Mouse (Mus musculus): ENCODE measurements at regions not wholly inside any gene's neighbourhood (a gene's known extent, or its start where the extent isn't known, plus 50 kb on each side); places are given as distances from the start of the nearest gene placed in this dataset.
"Not testable (repeated sequence)": the region's sequence is repeated elsewhere in the genome, so short reads cannot be mapped to it uniquely, and the experiment has no call there.

GRCm38 (mm10) chr19:18050353-18050752 is 212.9 kb upstream of the Pcsk5 start:
- POLR2A ChIA-PET, result no interaction called here
- CTCF ChIA-PET, result no interaction called here

DNA sequence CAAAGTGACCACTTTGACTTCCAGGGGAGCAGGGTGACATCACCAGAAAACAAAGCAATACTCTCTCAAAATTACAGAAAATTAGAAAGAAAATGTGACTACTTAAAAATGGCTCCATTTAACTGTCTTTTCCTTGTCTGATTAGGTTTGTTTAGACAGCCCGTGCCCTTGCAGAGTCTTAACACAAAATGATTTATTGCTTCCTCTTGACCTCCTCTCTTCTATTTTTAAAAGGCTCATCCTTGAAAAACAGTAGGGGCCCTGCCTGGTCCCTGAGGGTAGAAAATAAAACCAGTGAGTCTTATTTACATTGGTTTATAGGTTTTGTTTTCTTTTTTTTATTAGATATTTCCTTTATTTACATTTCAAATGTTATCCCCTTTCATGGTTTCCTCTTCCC is 196.8 kb upstream of the Pcsk5 start:
- ChIA-PET POLR2A (no interaction called here), CTCF (no interaction called here)

DNA sequence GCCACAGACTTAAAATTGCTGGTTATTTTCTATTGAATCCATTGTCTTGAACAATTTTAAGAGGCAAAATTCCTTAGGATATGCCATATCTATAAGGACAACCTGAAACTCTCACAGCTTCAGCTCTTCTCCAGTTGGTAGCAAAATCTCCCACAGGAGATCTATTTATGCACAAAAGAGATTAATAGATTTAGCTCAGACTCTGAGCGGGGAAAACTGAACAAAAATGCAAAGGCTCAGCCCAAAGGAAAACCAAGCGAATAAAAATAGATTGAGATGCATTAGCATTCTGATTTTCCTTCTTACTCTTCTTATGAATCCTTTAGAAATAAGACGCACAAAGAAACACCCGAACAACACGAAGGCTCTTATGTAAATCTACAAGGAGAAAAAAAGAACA is 196.2 kb upstream of the Pcsk5 start:
- CTCF ChIA-PET, result no interaction called here
- POLR2A ChIA-PET, result no interaction called here

GRCm38 (mm10) chr19:18025877-18026276 is 188.4 kb upstream of the Pcsk5 start:
- CTCF ChIA-PET, result no interaction called here

GRCm38 (mm10) chr19:18020351-18020750 is 182.9 kb upstream of the Pcsk5 start:
- POLR2A ChIA-PET, result interaction anchor here in 1 of 4 experiments (0.6 kb wide), 1 partner anchor 387 kb away, joined by 3 read pairs; no protein-coding TSS in a partner anchor
- CTCF ChIA-PET, result no interaction called here

More at GRCm38 (mm10) chr19:18025877-18026276, 188.4 kb upstream of the Pcsk5 start:
- POLR2A ChIA-PET, result no interaction called here

GRCm38 (mm10) chr19:18015371-18015770 is 177.9 kb upstream of the Pcsk5 start:
- ChIA-PET CTCF (no interaction called here), POLR2A (interaction anchor here in 1 of 4 experiments (1.1 to 1.3 kb wide), 2 partner anchors 11 to 21 kb away, joined by 3 read pairs; no protein-coding TSS in a partner anchor)

DNA sequence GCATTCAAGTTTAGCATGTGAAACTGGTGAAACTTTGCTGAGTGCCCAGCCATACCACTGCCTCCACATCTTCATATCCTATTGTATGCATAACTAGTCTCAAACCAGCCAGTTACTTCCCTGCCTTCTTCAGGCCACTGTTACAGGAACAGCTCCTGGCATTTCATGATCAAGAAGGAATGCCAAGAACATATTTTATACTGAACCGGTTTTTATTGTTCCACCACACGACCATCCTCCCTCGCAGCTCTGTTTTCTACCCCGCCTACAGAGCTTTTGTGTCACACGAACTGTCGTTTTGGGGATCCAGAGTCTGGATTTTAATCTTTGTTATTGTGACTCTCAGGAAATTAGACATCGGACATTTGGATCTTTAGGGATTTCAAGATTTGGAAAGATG is 174.6 kb upstream of the Pcsk5 start:
- ChIA-PET CTCF (no interaction called here), POLR2A (no interaction called here)

DNA sequence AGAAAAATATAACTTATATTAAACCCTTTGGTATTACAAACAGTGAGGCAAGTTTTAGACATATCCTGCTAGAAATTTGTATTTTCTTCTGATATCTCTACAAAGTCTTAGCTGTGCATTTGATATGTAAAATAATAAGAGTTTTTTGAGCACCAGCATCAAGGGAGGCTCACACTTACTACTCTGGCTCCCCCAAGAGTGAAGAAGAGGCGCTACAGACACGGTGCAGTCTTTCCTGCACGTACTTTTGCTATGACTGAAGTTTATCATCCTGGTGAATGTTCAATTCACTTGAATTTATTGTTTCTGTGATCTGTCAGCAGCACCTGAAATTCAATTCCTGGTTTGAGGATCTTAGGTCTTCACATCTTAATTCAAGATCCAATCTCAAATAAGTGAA is 160.1 kb upstream of the Pcsk5 start:
- CTCF ChIA-PET, result no interaction called here
- POLR2A ChIA-PET, result no interaction called here

- ChIA-PET POLR2A (no interaction called here), CTCF (no interaction called here)
These were observed 146.0 kb upstream of the Pcsk5 start for GRCm38 (mm10) chr19:17983416-17983815.

GRCm38 (mm10) chr19:17965566-17965965 is 128.1 kb upstream of the Pcsk5 start:
- ChIA-PET POLR2A (no interaction called here), CTCF (no interaction called here)

DNA sequence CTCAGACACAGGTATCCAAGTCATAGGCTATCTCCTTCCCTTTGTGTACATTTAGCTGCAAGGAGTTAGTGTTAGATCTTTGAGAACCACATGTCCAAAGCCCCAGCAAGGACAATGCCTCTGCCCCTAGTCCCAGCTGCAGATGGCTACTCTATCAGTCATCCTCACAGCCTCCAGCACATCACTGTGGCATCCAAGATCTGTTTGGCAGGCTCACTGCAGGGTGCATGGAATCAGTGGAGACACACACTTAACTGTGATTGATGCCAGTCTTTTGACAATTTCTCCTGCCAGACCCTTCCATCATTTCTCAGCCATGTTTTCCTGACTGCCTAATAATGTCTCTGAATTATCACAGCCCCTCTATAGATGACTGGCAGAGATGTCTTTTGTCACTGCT is 121.0 kb upstream of the Pcsk5 start:
- ChIA-PET CTCF (no interaction called here), POLR2A (no interaction called here)

- CTCF ChIA-PET, result no interaction called here
- POLR2A ChIA-PET, result no interaction called here
These were observed 95.2 kb upstream of the Pcsk5 start for GRCm38 (mm10) chr19:17932665-17933064.

GRCm38 (mm10) chr19:17927121-17927520 is 89.7 kb upstream of the Pcsk5 start:
- POLR2A ChIA-PET, CTCF ChIA-PET: not testable (repeated sequence)

DNA sequence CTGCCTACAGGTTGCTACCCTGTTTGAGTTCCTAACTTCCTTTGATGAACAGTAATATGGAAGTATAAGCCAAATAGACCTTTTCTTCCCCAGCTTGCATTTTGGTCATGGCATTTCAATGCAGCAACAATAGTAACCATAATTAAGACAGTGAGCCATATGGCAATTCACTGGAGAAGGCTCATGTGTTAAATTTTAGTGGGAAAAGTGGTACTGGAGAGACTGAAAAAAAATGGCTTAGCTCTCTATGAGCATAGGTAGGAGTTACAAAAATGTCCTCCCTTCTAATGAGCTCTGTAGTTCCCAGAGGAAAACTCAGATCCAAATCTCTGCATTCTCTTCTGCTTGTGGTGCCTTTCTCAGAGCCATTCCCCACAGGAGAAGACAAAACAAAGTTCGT is 70.1 kb upstream of the Pcsk5 start:
- CTCF ChIA-PET, result no interaction called here
- POLR2A ChIA-PET, result no interaction called here

GRCm38 (mm10) chr19:17904120-17904519 is 66.7 kb upstream of the Pcsk5 start:
- ChIA-PET POLR2A (no interaction called here), CTCF (no interaction called here)

GRCm38 (mm10) chr19:17892615-17893014 is 55.2 kb upstream of the Pcsk5 start:
- CTCF ChIA-PET, result interaction anchor here in 1 of 4 experiments (0.6 kb wide), 2 partner anchors 11 to 1188 kb away, joined by 3 to 4 read pairs; no protein-coding TSS in a partner anchor
- POLR2A ChIA-PET, result no interaction called here
